Mouse (Mus musculus) T-cell, adult 2 months (primary cell): ENCODE data around the gene C1qtnf9.
A peak's percentile ranks its signal among the peaks of the same experiment; 100 is the strongest.

Experiments
- DNase-seq: peaks from one replicate; pipeline ENCODE4 v3.0.0; 2022; ENCODE audit warnings: low spot score

The C1qtnf9 gene

DNA sequence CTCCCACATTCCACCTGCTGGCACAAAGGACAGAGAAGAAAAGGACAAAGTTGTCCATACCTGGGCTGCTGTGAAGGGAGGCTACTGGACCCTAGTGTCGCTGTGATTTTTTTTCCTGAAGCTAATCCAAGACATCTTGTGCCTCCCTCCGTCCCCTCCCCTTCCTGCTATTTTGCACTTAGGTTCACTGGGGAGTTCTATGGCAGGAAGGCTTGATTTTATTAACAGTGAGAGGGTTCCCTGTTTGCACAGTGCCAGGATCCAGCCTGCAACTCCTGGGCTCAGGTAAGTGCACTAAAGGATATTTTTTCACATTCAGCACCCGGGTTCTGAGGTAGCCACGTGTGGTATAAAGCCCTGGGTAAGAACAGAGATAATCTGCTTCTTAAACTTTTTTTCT, at the start of gene C1qtnf9:
Gene C1qtnf9, plus strand, starts transcription at position 251 of the 400 bp plus-strand sequence.
- DNase-seq: no peak

DNA sequence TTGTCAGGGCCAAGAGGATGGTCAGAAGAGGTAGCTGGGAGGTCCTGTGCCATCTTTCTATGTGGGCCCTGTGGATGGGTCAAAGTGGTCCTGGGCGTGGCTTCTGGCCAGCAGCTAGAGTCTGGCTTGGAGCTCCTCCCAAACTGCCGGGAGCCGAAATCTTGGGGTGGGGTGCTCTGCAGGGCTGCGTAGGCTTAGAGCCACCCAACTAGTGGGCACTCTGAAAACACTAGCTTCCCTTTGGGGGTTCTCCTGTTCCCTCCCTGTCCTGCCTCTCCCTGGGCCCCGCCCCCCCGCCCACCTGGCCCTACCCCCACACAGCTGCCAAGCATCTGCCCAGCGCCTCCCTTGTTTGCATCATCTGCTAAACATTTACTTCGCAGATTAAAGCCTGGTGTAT, 46.6 kb upstream of the C1qtnf9 start:
- no peak for DNase-seq

DNA sequence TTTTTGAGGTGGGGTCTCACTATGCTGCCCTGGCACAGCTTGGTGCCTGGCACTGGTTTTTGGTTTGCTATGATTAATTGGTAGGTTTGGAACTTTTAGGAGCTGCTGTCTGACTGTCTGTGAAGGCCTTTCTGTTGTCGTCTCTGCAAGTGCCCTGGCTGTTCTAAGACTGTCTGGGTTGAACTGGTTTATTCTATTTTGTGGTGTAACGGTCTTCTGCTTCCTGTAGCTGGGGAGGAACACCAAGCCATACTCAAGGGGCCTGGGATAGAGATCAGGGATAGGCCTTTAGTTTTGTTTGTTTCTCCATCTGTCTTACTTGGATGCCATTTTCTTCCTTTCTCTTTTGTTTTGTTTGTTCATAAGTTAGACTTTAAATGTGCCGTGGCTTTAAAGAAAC, 46.0 kb upstream of the C1qtnf9 start:
- DNase-seq: no peak

DNA sequence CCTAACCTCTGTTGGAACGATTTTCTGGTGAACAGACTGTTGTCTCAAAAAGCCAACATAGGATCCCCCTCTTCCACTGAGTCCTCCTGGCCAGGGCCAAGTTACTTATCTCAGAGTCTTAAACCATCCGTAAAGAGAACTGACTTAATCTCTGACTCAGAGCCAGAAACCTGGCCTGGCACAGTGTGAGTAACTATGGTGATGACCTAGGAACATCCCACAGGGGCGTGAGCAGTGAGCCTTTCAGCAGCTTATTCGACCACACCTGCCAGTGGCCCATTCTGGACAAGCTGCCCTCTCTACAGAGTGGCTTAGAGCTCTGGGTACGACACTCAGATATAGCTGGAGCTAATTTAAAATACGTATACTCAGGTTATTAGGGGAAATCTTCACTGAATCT, 41.8 kb upstream of the C1qtnf9 start:
- no peak for DNase-seq

DNA sequence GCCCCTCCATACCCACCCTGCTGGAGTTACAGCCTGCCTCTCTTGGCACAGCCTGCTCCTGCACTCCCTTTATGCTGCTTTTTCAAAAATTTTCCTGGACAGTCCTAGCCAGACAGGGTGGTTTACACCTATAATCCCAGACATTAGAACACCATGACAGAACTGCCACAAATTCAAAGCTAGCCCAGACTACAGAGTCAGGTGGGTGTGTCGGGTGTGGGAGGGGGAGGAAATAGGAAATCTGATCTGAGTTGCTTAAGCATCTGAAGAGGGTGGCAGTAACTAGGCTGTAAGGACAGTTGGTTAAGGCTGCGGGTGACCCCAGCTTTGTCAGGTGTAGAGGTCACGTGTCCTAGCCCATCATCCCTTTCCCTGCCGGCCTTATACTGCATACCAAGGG, 40.8 kb upstream of the C1qtnf9 start:
- peak; percentile 31 for DNase-seq

- DNase-seq: peak; percentile 79
Observed at GRCm38 (mm10) chr14:60732081-60732480, 35.9 kb upstream of the C1qtnf9 start.

DNA sequence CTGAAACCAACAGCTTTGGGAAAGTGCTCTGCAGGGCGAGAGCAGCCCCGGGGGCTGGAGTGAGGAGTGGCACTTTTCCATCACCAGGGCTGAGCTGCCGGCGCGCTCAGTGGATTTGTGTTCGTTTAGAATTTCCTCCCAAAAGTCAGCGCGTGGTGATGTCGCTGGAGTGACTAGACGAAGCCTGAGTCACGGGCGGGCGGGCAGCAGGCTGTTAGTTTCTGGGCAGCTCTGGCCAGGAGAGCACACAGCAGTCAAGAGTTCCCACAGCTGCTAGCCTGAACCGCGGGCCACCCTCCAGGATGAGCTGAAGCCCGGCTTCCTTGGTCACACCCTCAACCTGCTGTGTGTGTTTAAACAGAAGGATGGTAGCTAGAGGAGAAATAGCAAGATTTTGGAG, 35.1 kb upstream of the C1qtnf9 start:
- no peak for DNase-seq

- no peak for DNase-seq
Observed at GRCm38 (mm10) chr14:60733706-60734105, 34.2 kb upstream of the C1qtnf9 start.

GRCm38 (mm10) chr14:60735206-60735605, 32.7 kb upstream of the C1qtnf9 start:
- DNase-seq: no peak

DNA sequence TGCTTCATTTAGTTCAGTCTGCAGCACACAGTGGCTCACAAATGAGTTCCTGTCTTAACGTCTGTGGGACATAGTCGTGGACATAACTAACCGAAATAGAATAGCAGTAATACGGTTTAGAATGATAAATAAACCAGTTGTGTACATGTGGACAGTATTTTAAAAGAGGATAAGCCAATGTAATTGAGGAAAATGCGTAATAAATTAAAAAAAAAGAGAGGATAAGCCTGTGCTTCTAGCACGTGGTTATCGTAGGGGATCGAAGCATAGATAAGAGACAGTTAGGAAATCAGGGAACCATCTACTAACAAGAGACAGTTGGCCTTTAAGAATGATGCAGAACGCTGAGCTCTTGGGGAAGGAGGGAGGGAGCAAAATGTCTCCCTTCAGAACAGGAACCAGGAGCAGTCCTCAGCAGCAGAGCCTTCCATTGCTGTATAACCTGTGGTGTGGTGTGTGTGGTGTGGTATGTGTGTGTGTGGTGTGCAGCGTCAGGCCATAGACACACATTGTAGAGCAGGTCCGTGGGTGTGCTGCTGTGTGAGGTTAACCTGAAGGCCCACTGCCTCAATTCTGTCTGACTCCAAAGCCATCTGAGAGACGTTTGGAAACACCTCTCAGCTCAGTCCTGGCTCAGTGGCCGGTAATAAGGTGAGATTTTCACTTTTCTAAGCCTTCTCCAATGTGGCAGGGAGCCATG, 31.9 kb upstream of the C1qtnf9 start:
- peak; percentile 45 for DNase-seq

- peak; percentile 95 for DNase-seq
Observed at GRCm38 (mm10) chr14:60736591-60737192, 31.2 kb upstream of the C1qtnf9 start.

- DNase-seq: peak; percentile 74
Observed at GRCm38 (mm10) chr14:60737202-60737611, 30.7 kb upstream of the C1qtnf9 start.

GRCm38 (mm10) chr14:60738434-60738938, 29.4 kb upstream of the C1qtnf9 start:
- DNase-seq: peak; percentile 67

GRCm38 (mm10) chr14:60739155-60739554, 28.8 kb upstream of the C1qtnf9 start:
- no peak for DNase-seq

DNA sequence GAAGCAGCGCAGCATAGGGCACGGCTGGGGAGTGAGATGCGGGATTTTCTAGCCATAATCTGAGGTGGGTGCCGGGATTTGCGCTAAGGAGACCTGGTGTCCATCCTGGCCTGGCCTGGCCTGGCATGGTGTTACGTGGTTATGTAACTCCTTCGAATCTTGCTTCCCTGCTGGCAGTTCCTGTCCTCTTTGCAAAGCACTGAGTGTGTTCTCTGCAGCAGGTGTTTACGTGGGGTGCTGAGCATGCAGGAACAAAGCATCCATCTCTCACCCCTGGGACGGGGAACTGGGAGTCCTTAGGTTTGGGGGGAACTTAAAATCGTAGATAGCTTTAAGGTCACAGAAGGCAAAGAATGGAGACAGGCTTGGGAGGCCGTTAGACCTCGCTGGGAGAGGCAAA, 28.3 kb upstream of the C1qtnf9 start:
- no peak for DNase-seq

GRCm38 (mm10) chr14:60740507-60740906, 27.4 kb upstream of the C1qtnf9 start:
- peak; percentile 37 for DNase-seq

GRCm38 (mm10) chr14:60741033-60741432, 26.9 kb upstream of the C1qtnf9 start:
- DNase-seq: no peak

DNA sequence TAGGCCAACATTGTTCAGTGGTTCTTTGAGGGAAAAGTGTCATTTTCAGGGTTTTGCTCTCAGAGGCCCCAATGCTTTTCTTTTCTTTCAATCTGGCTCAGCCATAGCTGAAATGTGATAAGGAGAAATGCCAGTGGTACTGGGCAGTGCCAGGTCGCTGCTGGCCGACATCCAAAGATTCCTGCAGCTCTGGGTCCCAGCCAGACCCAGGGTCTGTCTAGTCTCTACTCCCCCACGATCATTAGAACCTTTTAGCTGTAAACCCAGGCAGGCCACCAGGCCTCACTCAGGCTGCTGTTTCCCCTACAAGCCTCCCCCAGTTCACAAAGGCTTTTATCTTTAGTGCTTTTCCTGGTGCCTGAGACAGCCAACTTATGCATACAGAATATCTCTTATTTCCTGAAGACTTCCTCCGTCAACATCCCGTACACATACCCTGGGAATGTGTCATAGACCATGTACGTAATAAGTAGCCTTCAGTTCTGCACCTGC, 26.4 kb upstream of the C1qtnf9 start:
- DNase-seq: peak; percentile 31

DNA sequence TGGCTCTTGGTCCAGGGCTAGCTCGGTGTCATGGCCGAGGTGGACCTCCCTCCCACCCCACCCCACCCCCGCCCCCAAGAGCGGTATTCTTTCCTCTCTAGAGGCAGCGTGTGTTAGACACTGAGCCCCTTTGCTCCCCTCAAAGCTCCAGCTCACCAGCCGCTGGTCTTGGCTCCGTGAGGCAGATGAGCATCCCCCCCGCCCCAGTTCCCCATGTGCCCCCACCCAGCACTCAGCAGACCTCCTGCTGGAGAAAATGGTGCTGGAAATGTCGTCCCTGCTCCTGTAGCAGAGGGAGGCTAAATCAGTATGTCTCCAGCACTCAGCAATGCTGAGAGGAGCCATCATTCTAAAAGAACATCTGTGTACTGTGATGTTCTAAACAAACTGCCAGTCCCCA, 24.3 kb upstream of the C1qtnf9 start:
- no peak for DNase-seq

- no peak for DNase-seq
Observed at GRCm38 (mm10) chr14:60745201-60745600, 22.7 kb upstream of the C1qtnf9 start.

- no peak for DNase-seq
Observed at GRCm38 (mm10) chr14:60746141-60746540, 21.8 kb upstream of the C1qtnf9 start.

DNA sequence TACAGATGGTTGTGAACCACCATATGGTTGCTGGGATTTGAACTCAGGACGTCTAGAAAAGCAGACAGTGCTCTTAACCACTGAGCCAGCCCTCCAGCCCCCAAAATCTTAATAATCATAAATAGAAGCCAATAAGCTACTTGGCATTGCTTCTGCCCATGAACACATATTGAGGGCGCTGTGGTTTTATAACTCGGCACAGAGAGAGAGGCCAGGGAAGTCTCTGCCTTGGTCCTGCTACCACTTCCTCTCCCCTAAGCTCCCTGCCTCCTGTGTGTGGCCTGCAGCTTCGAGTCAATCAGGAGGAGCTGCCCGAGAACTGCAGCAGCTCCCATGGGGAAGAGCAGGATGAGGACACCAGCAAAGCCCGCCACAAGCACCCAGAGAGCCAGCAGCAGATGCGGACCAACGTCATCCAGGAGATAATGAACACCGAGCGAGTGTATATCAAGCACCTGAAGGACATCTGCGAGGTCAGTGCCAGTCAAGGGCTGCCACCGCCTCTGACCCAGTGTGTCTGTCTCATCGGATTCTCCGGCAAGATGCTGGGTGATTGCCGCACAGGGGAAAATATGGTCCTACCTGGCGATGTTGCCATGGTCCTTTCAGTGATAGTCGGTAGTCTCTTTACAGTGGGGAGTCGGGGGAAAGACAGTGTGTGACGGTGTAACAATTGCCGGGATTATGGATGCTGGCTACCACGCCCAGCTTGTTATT, 20.6 kb upstream of the C1qtnf9 start:
- no peak for DNase-seq

GRCm38 (mm10) chr14:60749880-60750279, 18.1 kb upstream of the C1qtnf9 start:
- DNase-seq: no peak
